Mouse (Mus musculus): ENCODE data around the gene Abtb2. TPM values are rescaled to one million over a fixed set of nuclear protein-coding genes. Genes with fewer than 3 reads are reported as not detected.
A peak's percentile ranks its signal among the peaks of the same experiment; 100 is the strongest.

Abtb2 gene
- total and polyA plus RNA-seq, 2 experiments: 6.5 to 15.1 TPM

DNA sequence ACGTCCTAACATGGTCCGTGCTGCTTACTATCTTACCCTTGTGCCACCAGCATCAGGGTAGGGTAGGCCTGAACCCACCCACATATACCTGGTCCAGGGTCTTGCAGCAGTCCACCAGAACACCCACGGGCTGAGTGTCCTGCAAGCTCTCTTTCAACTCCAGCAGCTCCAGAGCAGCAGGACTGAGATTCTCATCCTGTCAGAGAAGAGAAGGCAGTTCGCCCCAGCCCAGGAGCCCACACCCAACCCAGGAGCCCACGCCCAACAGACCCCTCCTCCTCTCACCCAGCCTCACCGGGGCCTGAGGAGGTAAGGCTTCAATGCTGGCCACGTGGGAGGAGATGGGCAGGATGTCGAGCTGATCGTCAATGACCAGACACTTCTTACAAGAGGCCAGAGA lies 181.8 kb downstream of the Abtb2 start:
- 93% methylated on average over 9 of the region's 9 CpGs for WGBS
- no peak for DNase-seq (ENCODE audit: extremely low read depth, low read depth, low spot score)
- no peak overlapping the region for H3K4me3 ChIP-seq (ENCODE audit: insufficient read depth, low read depth, low read length)
- peaks cover 28% of the 10 kb centered on the region for H3K36me3 ChIP-seq (ENCODE audit: control insufficient read depth, insufficient read depth, low read length)
- no peaks in the 10 kb centered on the region for H3K27me3 ChIP-seq (ENCODE audit: control insufficient read depth, insufficient read depth, low read length)
- no peak overlapping the region for H3K27ac ChIP-seq (replicated peaks; ENCODE audit: insufficient read depth, low read depth, low read length)
- H3K4me1 ChIP-seq (ENCODE audit: control insufficient read depth, insufficient read depth, low read length): peaks cover 2% of the 10 kb centered on the region; the same call in 1 of the 2 replicates
- peaks cover 2% of the 10 kb centered on the region; the same call in 1 of the 2 replicates for H3K79me2 ChIP-seq (ENCODE audit: control insufficient read depth, insufficient read depth, low read length)
- H3K9ac ChIP-seq (ENCODE audit: low read depth, low read length): no peak overlapping the region
- TF ChIP-seq POLR2A (IDR thresholded peaks at IDR 0.05; ENCODE audit: extremely low read depth, insufficient read depth, low read length) (no peak), CTCF (IDR thresholded peaks at IDR 0.05; ENCODE audit: low read depth, low read length) (no peak)

DNA sequence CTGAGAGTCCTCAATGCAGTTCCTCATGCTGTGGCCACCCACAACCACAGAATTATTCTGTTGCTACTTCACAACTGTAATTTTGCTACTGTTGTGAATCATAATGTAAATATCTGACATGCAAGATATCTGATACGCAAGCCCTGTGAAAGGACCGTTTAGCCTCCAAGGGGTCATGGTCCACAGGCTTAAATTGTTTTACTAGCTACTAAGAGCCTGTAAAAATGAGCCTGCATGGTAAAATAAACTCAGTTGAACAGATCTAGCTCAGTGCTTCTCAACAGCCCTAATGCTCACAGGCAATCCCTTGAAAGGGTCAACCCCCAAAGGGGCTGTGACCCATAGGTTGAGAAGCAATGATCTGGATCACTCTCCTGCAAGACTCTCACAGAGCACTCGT lies 183.0 kb downstream of the Abtb2 start:
- Histone ChIP-seq H3K9ac (ENCODE audit: low read depth, low read length) (no peak overlapping the region), H3K4me3 (ENCODE audit: insufficient read depth, low read depth, low read length) (no peak overlapping the region), H3K27me3 (ENCODE audit: control insufficient read depth, insufficient read depth, low read length) (no peaks in the 10 kb centered on the region), H3K36me3 (ENCODE audit: control insufficient read depth, insufficient read depth, low read length) (peaks cover 29% of the 10 kb centered on the region), H3K79me2 (ENCODE audit: control insufficient read depth, insufficient read depth, low read length) (peaks cover 2% of the 10 kb centered on the region; the same call in 1 of the 2 replicates), H3K4me1 (ENCODE audit: control insufficient read depth, insufficient read depth, low read length) (peaks cover 2% of the 10 kb centered on the region; the same call in 1 of the 2 replicates), H3K27ac (replicated peaks; ENCODE audit: insufficient read depth, low read depth, low read length) (no peak overlapping the region)
- 84% methylated on average over 3 of the region's 3 CpGs for WGBS
- DNase-seq (ENCODE audit: extremely low read depth, low read depth, low spot score): no peak
- no peak for TF ChIP-seq POLR2A (IDR thresholded peaks at IDR 0.05; ENCODE audit: extremely low read depth, insufficient read depth, low read length)
- no peak for TF ChIP-seq CTCF (IDR thresholded peaks at IDR 0.05; ENCODE audit: low read depth, low read length)

DNA sequence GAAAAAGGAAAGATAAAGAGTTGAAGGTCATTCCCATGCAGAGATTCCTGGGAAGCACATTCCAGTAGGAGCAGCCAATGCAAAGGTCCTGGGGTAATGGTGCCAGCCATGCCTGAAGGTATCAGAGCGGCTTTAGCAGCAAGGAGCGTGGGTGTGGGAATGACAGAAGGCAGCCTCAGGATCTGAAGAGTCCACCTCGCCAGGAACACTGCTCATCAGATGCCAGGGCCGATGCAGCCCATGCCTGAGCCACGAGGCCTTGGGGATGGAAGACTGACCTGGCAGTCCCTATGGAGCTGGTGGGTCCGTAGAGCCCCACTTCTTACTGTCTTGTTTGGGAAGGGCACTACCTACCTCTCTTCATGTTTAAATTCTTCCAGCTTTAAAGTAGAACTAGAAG lies 185.7 kb downstream of the Abtb2 start:
- DNase-seq (ENCODE audit: extremely low read depth, low read depth, low spot score): no peak
- peaks cover 2% of the 10 kb centered on the region; the same call in 1 of the 2 replicates for H3K79me2 ChIP-seq (ENCODE audit: control insufficient read depth, insufficient read depth, low read length)
- WGBS: 94% methylated on average over 6 of the region's 6 CpGs
- H3K27me3 ChIP-seq (ENCODE audit: control insufficient read depth, insufficient read depth, low read length): no peaks in the 10 kb centered on the region
- no peak overlapping the region for H3K27ac ChIP-seq (replicated peaks; ENCODE audit: insufficient read depth, low read depth, low read length)
- H3K4me3 ChIP-seq (ENCODE audit: insufficient read depth, low read depth, low read length): no peak overlapping the region
- no peaks in the 10 kb centered on the region for H3K4me1 ChIP-seq (ENCODE audit: control insufficient read depth, insufficient read depth, low read length)
- TF ChIP-seq CTCF (IDR thresholded peaks at IDR 0.05; ENCODE audit: low read depth, low read length): no peak
- TF ChIP-seq POLR2A (IDR thresholded peaks at IDR 0.05; ENCODE audit: extremely low read depth, insufficient read depth, low read length): no peak
- H3K9ac ChIP-seq (ENCODE audit: low read depth, low read length): no peak overlapping the region
- H3K36me3 ChIP-seq (ENCODE audit: control insufficient read depth, insufficient read depth, low read length): peaks cover 41% of the 10 kb centered on the region

DNA sequence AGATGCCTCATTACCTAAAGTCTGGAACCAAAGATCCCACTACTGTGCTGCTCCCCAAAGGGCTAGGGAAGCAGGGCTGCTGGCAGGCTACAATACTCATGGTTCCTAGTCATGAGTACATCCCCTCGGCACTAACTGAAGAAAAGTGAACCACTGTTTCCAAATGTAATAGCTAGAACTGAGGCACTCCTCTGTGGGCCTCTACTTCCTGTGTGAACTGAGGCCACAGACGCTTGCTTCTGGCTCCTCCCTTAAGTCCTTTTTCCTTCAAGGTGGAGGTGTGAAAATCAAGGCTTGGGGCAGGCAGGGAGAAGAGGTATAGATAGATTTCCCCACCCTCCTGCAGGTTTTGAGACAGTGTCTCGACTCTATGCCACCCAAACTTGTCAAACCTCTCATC lies 188.5 kb downstream of the Abtb2 start:
- Histone ChIP-seq H3K36me3 (ENCODE audit: control insufficient read depth, insufficient read depth, low read length) (peaks cover 42% of the 10 kb centered on the region), H3K4me3 (ENCODE audit: insufficient read depth, low read depth, low read length) (no peak overlapping the region), H3K9ac (ENCODE audit: low read depth, low read length) (no peak overlapping the region), H3K27ac (replicated peaks; ENCODE audit: insufficient read depth, low read depth, low read length) (no peak overlapping the region), H3K27me3 (ENCODE audit: control insufficient read depth, insufficient read depth, low read length) (no peaks in the 10 kb centered on the region), H3K79me2 (ENCODE audit: control insufficient read depth, insufficient read depth, low read length) (no peaks in the 10 kb centered on the region), H3K4me1 (ENCODE audit: control insufficient read depth, insufficient read depth, low read length) (no peaks in the 10 kb centered on the region)
- no peak for DNase-seq (ENCODE audit: extremely low read depth, low read depth, low spot score)
- WGBS: 88% methylated on average over 3 of the region's 3 CpGs
- TF ChIP-seq CTCF (IDR thresholded peaks at IDR 0.05; ENCODE audit: low read depth, low read length) (no peak), POLR2A (IDR thresholded peaks at IDR 0.05; ENCODE audit: extremely low read depth, insufficient read depth, low read length) (no peak)

DNA sequence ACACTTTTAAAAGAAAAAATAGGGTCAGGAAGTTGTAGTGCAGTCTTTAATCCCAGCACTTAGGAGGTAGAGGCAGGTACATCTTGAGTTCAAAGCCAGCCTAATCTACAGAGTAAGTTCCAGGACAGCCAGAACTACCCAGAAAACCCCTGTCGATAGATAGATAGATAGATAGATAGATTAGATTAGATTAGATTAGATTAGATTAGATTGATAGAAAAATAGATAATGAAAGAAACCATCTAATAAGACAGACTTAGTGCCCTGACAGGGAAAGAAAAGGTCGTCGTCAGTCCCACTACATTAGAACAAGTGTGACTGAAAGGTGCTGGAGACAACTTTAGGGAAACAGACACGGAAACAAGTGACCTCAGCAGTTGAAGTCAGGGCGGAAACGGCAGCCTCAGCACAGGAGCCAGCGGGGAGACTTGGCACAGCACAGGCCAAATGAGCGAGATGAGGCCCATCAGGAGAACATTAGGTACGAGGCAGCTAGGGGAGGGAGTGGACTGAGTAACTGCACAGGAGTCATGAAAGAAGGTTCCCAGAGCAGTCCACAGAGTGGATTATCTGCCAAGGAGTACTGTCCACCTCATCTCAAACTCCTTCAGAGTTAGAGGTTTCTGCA lies 189.5 kb downstream of the Abtb2 start:
- TF ChIP-seq CTCF (IDR thresholded peaks at IDR 0.05; ENCODE audit: low read depth, low read length) (no peak), POLR2A (IDR thresholded peaks at IDR 0.05; ENCODE audit: extremely low read depth, insufficient read depth, low read length) (no peak)
- H3K4me3 ChIP-seq (ENCODE audit: insufficient read depth, low read depth, low read length): no peak overlapping the region
- H3K27me3 ChIP-seq (ENCODE audit: control insufficient read depth, insufficient read depth, low read length): no peaks in the 10 kb centered on the region
- 85% methylated on average over 9 of the region's 9 CpGs for WGBS
- H3K36me3 ChIP-seq (ENCODE audit: control insufficient read depth, insufficient read depth, low read length): peaks cover 36% of the 10 kb centered on the region
- H3K27ac ChIP-seq (replicated peaks; ENCODE audit: insufficient read depth, low read depth, low read length): no peak overlapping the region
- no peaks in the 10 kb centered on the region for H3K79me2 ChIP-seq (ENCODE audit: control insufficient read depth, insufficient read depth, low read length)
- DNase-seq (ENCODE audit: extremely low read depth, low read depth, low spot score): no peak
- 0 out of 2 replicates have a peak, but pooled peaks cover 3% of the 10 kb centered on the region for H3K4me1 ChIP-seq (ENCODE audit: control insufficient read depth, insufficient read depth, low read length)
- H3K9ac ChIP-seq (ENCODE audit: low read depth, low read length): no peak overlapping the region

DNA sequence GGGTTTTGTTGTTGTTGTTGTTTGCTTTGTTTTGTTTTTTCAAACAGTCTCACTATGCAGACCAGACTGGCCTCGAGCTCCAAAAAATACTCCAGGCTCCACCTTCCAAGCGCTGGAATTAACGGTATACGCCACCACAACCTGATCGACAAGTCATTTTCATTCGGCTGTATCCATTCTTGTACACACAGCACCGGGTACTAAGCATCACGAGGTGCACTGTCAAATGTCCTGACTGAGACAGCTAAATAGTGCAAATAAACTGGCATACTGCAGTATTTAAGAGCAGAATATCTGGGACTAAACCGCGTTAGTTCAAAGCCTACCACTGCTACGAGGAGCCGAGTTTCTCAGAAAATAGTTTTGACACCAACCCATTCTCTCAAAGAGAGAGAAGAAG lies 194.3 kb downstream of the Abtb2 start:
- TF ChIP-seq POLR2A (IDR thresholded peaks at IDR 0.05; ENCODE audit: extremely low read depth, insufficient read depth, low read length) (no peak), CTCF (IDR thresholded peaks at IDR 0.05; ENCODE audit: low read depth, low read length) (no peak)
- WGBS: 0% methylated on average over 12 of the region's 12 CpGs
- H3K36me3 ChIP-seq (ENCODE audit: control insufficient read depth, insufficient read depth, low read length): peaks cover 18% of the 10 kb centered on the region
- DNase-seq (ENCODE audit: extremely low read depth, low read depth, low spot score): peak; percentile 42
- H3K27me3 ChIP-seq (ENCODE audit: control insufficient read depth, insufficient read depth, low read length): no peaks in the 10 kb centered on the region
- H3K4me1 ChIP-seq (ENCODE audit: control insufficient read depth, insufficient read depth, low read length): 0 out of 2 replicates have a peak, but pooled peaks cover 6% of the 10 kb centered on the region
- H3K27ac ChIP-seq (replicated peaks; ENCODE audit: insufficient read depth, low read depth, low read length): no peak overlapping the region
- H3K9ac ChIP-seq (ENCODE audit: low read depth, low read length): peak overlapping the region; percentile 43
- H3K79me2 ChIP-seq (ENCODE audit: control insufficient read depth, insufficient read depth, low read length): no peaks in the 10 kb centered on the region
- peak overlapping the region; percentile 64 for H3K4me3 ChIP-seq (ENCODE audit: insufficient read depth, low read depth, low read length)

All from liver, adult 2 months (tissue).